Mouse (Mus musculus) frontal cortex, postnatal 25 days (tissue): ENCODE data around the gene Acrbp.
A peak's percentile ranks its signal among the peaks of the same experiment; 100 is the strongest.
"Not testable (repeated sequence)": the region's sequence is repeated elsewhere in the genome, so short reads cannot be mapped to it uniquely, and the experiment has no call there.

Source experiments
- DNase-seq, 2 experiments: peaks; one replicate each; pipeline ENCODE4 v3.0.0; 2022; ENCODE audit warnings: low spot score in 2 of 2

Acrbp gene

GRCm38 (mm10) chr6:125049678-125050077 is at the start of gene Acrbp:
Acrbp (plus strand) TSS chr6:125049689.
- DNase-seq: no peak

GRCm38 (mm10) chr6:125003706-125004105 is 45.8 kb upstream of the Acrbp start:
- no peak for DNase-seq

- no peak for DNase-seq
Observed at GRCm38 (mm10) chr6:125005086-125005485, 44.4 kb upstream of the Acrbp start.

- no peak for DNase-seq
Observed at GRCm38 (mm10) chr6:125008060-125008459, 41.4 kb upstream of the Acrbp start.

- DNase-seq: peak; percentile 94 to 96
Observed at GRCm38 (mm10) chr6:125008586-125009128, 40.8 kb upstream of the Acrbp start.

- DNase-seq: no peak
Observed at GRCm38 (mm10) chr6:125009129-125009180, 40.5 kb upstream of the Acrbp start, which contains the start of gene Zfp384. Zfp384 (plus strand) TSS chr6:125009145.

- peak in 1 of 2 experiments; percentile 42 for DNase-seq
Observed at GRCm38 (mm10) chr6:125009181-125010073, 40.1 kb upstream of the Acrbp start.

- no peak for DNase-seq
Observed at GRCm38 (mm10) chr6:125017682-125018081, 31.8 kb upstream of the Acrbp start.

GRCm38 (mm10) chr6:125030532-125030931 is 19.0 kb upstream of the Acrbp start:
- DNase-seq: not testable (repeated sequence)

- DNase-seq: no peak
Observed at GRCm38 (mm10) chr6:125031604-125032003, 17.9 kb upstream of the Acrbp start.

- DNase-seq: no peak
Observed at GRCm38 (mm10) chr6:125038666-125039065, 10.8 kb upstream of the Acrbp start.

GRCm38 (mm10) chr6:125039131-125039530 is 10.4 kb upstream of the Acrbp start:
- DNase-seq: no peak

- DNase-seq: peak; percentile 69 to 77
Observed at GRCm38 (mm10) chr6:125039533-125040153, 9.8 kb upstream of the Acrbp start, which contains the start of gene Ing4. Ing4 (plus strand) TSS chr6:125039760.

- DNase-seq: no peak
Observed at GRCm38 (mm10) chr6:125040221-125040620, 9.3 kb upstream of the Acrbp start.

- DNase-seq: no peak
Observed at GRCm38 (mm10) chr6:125041047-125041446, 8.4 kb upstream of the Acrbp start.

GRCm38 (mm10) chr6:125042081-125042480 is 7.4 kb upstream of the Acrbp start:
- DNase-seq: no peak

GRCm38 (mm10) chr6:125046691-125047090 is 2.8 kb upstream of the Acrbp start:
- peak; percentile 60 to 74 for DNase-seq

GRCm38 (mm10) chr6:125051237-125051636 is 1.7 kb downstream of the Acrbp start:
- no peak for DNase-seq

GRCm38 (mm10) chr6:125061493-125061892 is 12.0 kb downstream of the Acrbp start:
- DNase-seq: no peak

GRCm38 (mm10) chr6:125062511-125062910 is 13.0 kb downstream of the Acrbp start:
- DNase-seq: no peak

- no peak for DNase-seq
Observed at GRCm38 (mm10) chr6:125063906-125064305, 14.4 kb downstream of the Acrbp start.

- not testable (repeated sequence) for DNase-seq
Observed at GRCm38 (mm10) chr6:125065223-125065622, 15.7 kb downstream of the Acrbp start.

- no peak for DNase-seq
Observed at GRCm38 (mm10) chr6:125067571-125067995, 18.1 kb downstream of the Acrbp start, which contains the start of gene Lpar5. Lpar5 (plus strand) TSS chr6:125067920.
